Mouse (Mus musculus) liver, embryonic 13.5 days (tissue): Measurements from ENCODE around the gene Erp27. TPM values are rescaled to one million over a fixed set of nuclear protein-coding genes. Genes with fewer than 3 reads are reported as not detected.
A peak's percentile ranks its signal among the peaks of the same experiment; 100 is the strongest.

Experiments
- ATAC-seq: fragments of 200-750 bp; cut with Nextera tagmentation; 2 replicates; pipeline ENCODE4 v1.8.0; 2017; ENCODE audit warnings: low read depth, mild to moderate bottlenecking, moderate number of reproducible peaks, moderate library complexity
- DNase-seq: peaks from one replicate; pipeline ENCODE4 v3.0.0; 2022
- H3K27ac ChIP-seq: fragments of 300-500 bp; sonication (generic); 2 replicates; pipeline ENCODE4 v1.5.1; 2015; ENCODE audit warnings: moderate library complexity, mild to moderate bottlenecking, inconsistent platforms
- H3K27me3 ChIP-seq: fragments of 300-500 bp; sonication (generic); 2 replicates; pipeline ENCODE4 v1.6.1; 2015; ENCODE audit warnings: mild to moderate bottlenecking, inconsistent platforms
- H3K36me3 ChIP-seq: fragments of 300-500 bp; sonication (generic); 2 replicates; pipeline ENCODE4 v1.6.1; 2015; ENCODE audit warnings: mild to moderate bottlenecking, inconsistent platforms
- H3K4me1 ChIP-seq: fragments of 300-500 bp; sonication (generic); replicated peaks from 2 replicates; pipeline ENCODE4 v1.6.1; 2015; ENCODE audit warnings: inconsistent platforms
- H3K4me2 ChIP-seq: fragments of 300-500 bp; sonication (generic); 2 replicates; pipeline ENCODE4 v1.6.1; 2015; ENCODE audit warnings: inconsistent platforms, mild to moderate bottlenecking, moderate library complexity
- H3K4me3 ChIP-seq: fragments of 300-500 bp; sonication (generic); replicated peaks from 2 replicates; pipeline ENCODE4 v1.5.1; 2015; ENCODE audit warnings: mild to moderate bottlenecking, inconsistent platforms
- H3K9ac ChIP-seq: fragments of 300-500 bp; sonication (generic); 2 replicates; pipeline ENCODE4 v1.6.1; 2015; ENCODE audit warnings: mild to moderate bottlenecking, inconsistent platforms
- H3K9me3 ChIP-seq: fragments of 300-500 bp; sonication (generic); replicated peaks from 2 replicates; pipeline ENCODE4 v1.6.1; 2016; ENCODE audit warnings: inconsistent platforms
- WGBS: fragments of 180-500 bp; shearing (Covaris S2); methylation state at CpG from one replicate; pipeline ENCODE4 v1.1.7; 2015; ENCODE audit not compliant: insufficient replicate concordance; 5-methylcytosine and 5-hydroxymethylcytosine counted together
- polyA plus RNA-seq: library from polyadenylated mRNA; unstranded; fragments of >200 nt; fragmentation: Nextera tagmentation; extraction: Ambion mirVana; gene quantifications from 2 replicates; pipeline ENCODE4 v1.2.1, GENCODE M21; 2015

The Erp27 gene
- polyA plus RNA-seq, 1 experiment from 2014 or later: 0.20 TPM

DNA sequence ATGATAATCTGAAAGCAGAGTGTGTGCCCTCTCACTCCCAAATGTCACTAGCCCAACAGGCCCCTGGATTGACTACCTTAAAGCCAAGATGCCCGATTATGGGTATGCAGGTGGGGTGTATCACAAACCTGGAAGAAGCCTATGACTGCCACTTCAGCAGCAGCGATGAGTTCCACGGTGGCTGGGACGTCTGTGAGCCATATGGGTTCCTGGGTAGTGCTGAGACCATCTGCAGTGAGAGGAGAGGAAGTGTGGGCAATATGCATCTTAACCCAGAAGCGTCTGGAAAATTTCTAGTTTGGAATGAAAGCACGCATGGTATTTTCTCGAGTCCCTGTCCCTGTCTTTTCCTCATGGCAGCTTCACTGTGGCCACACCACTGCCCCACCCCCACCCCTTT, 379 bp downstream of the Erp27 start:
- WGBS: 71% methylated on average over 7 of the region's 7 CpGs
- Histone ChIP-seq H3K4me2 (no peak overlapping the region), H3K36me3 (no peaks in the 10 kb centered on the region; the same call in 1 of the 2 replicates), H3K4me3 (no peak overlapping the region), H3K4me1 (peaks cover 3% of the 10 kb centered on the region; the same call in 1 of the 2 replicates), H3K27me3 (no peaks in the 10 kb centered on the region), H3K9ac (no peak overlapping the region), H3K27ac (no peak overlapping the region), H3K9me3 (no peaks in the 10 kb centered on the region)
- DNase-seq (no peak), ATAC-seq (no peak)

DNA sequence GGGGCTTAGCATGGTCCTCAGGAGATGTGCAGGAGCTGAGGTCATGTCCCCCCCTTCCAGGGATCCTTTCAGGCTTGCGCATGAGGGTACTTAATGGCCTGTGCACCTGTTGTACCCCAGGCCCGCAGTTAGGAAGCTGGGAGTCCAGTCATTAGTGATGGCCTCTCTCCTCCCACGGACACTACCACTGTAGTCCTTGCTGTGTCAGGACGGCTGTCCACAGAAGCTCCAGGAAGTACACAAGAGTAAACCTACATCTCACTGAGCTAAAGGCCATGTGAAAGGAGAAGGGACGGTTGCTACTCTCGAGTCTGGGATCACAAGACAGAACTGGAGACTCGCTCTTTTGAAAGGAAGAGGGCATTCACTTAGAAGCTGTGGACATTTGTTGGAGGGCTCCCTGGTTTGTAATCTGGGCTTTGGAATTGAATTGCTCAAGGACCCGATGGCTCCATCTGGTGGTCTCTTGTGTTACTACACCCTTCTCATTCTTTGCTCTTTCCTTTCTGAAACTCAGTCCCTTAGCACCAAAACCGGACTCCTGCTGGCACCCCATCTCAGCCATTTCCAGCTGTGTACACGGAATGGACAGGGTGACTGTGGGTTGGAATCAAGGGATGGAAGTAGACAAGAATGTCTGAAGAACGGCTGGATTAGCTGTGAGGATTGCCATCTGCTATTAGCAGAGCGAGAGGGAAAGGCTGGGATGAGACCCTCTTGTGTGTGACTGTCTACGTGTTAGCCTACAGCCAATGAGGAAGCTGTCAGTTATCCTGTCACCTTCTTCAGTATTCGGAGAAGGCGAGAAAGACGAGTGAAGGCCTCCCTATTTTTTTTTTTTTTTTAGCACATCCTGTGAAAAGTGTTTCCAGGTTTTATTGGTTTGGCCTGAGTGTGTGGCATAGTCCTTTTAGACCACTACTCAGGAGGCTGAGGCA, 1.4 kb downstream of the Erp27 start:
- no peak overlapping the region for H3K27ac ChIP-seq
- peak; percentile 37; the same call in 1 of the 2 replicates for ATAC-seq
- H3K4me1 ChIP-seq: peaks cover 3% of the 10 kb centered on the region; the same call in 1 of the 2 replicates
- H3K9me3 ChIP-seq: no peaks in the 10 kb centered on the region
- H3K9ac ChIP-seq: peak overlapping the region; percentile 9; the same call in 1 of the 2 replicates
- H3K36me3 ChIP-seq: no peaks in the 10 kb centered on the region
- no peak for DNase-seq
- 29% methylated on average over 16 of the region's 16 CpGs for WGBS
- H3K4me2 ChIP-seq: no peak overlapping the region
- no peaks in the 10 kb centered on the region for H3K27me3 ChIP-seq
- no peak overlapping the region for H3K4me3 ChIP-seq

DNA sequence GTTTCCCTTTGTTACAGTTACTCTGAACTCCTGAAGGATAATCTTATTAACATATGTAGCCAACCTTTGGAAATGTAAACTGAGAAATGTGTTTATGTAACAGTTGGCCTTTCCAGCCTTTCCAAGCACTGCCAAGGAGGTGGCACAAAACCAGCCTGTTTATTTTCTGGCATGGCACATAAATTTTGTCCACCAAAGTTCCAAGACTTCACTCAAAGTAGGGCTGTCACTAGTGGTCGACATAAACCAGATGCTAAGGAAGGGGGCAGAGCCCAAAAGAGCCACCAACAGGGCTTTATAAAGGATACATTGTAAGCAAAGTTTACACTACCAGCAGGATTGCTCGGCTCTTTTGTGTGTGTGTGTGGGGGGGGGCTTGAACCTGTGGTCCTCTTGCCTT, 4.1 kb downstream of the Erp27 start:
- no peaks in the 10 kb centered on the region for H3K9me3 ChIP-seq
- 47% methylated on average over 2 of the region's 2 CpGs for WGBS
- H3K27ac ChIP-seq: no peak overlapping the region
- H3K4me1 ChIP-seq: peaks cover 11% of the 10 kb centered on the region
- no peak overlapping the region for H3K4me2 ChIP-seq
- DNase-seq: no peak
- H3K4me3 ChIP-seq: no peak overlapping the region
- H3K9ac ChIP-seq: no peak overlapping the region
- no peak for ATAC-seq
- H3K27me3 ChIP-seq: 0 out of 2 replicates have a peak, but pooled peaks cover 3% of the 10 kb centered on the region
- H3K36me3 ChIP-seq: no peaks in the 10 kb centered on the region

DNA sequence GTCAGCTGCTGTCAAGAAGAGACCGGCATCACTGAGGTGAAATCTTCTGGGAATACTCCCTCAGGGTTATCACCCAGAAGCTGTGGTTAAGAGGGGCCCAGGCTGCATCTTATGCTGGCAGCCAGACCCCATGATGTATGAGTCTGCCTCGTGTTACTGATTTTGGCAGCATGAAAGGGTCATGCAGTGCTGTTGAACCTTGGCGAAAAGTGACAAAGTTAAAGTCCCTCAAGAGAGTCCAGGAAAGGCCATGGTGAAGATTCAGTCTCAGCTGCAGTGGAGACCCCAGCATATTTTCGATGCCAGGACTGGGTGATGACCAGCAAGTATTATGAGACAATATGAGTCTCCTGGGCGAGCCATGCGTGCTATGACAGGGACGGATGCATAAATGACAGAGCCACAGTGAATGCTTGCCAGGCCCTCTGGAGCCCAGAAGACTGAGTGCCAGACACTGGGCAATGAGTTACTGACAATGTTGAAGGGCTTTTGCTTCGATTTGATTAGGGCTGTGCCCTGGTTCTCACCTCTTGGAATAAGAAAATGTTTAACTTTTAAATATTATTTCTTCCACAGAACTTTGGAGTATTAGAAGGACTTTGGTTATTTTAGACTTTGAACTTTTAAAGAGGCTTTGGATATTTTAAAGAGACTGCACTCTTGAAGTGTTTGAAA, 6.1 kb downstream of the Erp27 start:
- no peak overlapping the region for H3K27ac ChIP-seq
- H3K4me3 ChIP-seq: no peak overlapping the region
- peaks cover 11% of the 10 kb centered on the region for H3K4me1 ChIP-seq
- H3K9ac ChIP-seq: no peak overlapping the region
- H3K9me3 ChIP-seq: no peaks in the 10 kb centered on the region
- no peak for DNase-seq
- no peak for ATAC-seq
- H3K27me3 ChIP-seq: 0 out of 2 replicates have a peak, but pooled peaks cover 3% of the 10 kb centered on the region
- no peaks in the 10 kb centered on the region for H3K36me3 ChIP-seq
- 68% methylated on average over 8 of the region's 8 CpGs for WGBS
- H3K4me2 ChIP-seq: no peak overlapping the region

DNA sequence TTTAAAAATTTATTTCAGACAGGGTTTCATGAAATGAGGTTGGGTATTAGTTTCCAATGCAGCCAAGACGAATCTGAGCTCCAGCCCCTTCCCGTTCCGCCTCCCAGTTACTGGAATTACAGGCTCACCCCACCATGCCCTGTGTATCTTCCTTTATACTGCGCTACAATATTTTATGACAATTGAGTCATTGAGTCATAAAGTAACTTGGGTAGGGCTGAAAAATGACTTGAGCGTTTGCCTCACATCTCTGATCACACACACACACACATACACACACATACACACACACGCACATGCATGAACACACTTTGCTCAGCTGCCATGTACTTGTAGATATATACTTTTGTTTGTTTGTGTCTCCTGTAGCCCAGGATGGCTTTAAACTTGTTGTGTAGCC, 7.7 kb downstream of the Erp27 start:
- Histone ChIP-seq H3K4me2 (no peak overlapping the region), H3K9ac (no peak overlapping the region), H3K36me3 (no peaks in the 10 kb centered on the region), H3K9me3 (no peaks in the 10 kb centered on the region), H3K4me1 (peaks cover 8% of the 10 kb centered on the region), H3K4me3 (no peak overlapping the region), H3K27me3 (0 out of 2 replicates have a peak, but pooled peaks cover 3% of the 10 kb centered on the region), H3K27ac (no peak overlapping the region)
- no peak for DNase-seq
- WGBS: 81% methylated on average over 6 of the region's 6 CpGs
- no peak for ATAC-seq

DNA sequence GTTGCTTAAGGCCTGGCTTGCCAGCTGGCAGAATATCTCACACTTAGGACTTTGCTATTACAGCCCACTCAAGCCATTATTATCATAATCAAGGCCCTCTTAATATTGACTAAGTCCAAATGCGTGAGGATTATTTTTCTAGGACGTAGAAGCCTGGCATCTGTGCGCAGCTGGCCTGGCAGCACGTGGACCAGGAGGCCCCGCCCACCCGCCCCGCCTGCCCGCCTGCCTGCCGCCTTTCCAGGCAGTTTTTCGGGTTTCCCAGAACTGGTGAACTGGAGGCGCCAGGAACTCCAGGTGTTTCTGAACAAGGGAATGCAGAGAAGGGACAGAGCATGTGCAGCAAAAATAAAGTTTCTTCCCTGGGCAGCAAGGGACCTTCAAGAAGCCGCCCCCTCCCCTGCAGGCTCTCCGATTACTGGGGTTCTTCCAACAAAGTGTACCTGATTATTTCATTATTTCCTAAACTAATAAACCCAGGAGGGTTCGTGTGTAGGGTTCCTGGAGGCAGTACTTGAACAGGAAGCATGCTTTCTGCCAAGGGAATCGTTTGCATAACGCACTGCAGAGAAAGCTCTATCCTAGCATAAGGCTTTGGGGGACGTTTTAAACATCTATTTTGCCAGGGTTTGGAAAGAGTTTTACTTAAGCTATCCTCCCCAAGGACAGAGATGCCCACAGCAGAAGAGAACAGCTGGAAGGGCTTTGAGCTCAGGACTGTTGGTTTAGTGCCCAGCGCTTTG, 8.4 kb downstream of the Erp27 start:
- H3K9ac ChIP-seq: no peak overlapping the region
- ATAC-seq: peak; percentile 39; the same call in 1 of the 2 replicates

DNA sequence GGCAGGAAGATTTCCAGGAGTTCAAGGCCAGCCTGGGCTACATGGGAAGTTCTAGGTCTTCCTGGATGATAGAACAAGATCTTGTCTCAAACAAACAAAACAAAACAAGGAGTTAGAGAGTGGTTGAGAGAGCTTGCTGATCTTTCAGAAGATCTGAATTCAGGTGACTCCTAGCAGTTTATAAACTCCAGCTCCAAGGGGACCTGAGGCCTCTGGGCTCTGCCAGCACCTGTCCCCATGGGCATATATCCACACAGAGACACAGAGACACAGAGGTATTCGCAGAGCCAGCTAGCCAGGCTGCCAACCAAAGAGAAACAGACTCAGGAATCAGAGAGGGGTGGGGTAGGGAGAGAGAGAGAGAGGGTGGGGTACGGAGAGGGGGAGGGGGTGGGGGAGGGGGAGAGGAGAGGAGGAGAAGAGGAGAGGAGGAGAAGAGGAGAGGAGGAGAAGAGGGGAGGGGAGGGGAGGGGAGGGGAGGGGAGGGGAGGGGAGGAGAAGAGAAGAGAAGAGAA, 9.2 kb downstream of the Erp27 start:
- H3K4me1 ChIP-seq: peaks cover 8% of the 10 kb centered on the region
- H3K4me2 ChIP-seq: no peak overlapping the region
- no peaks in the 10 kb centered on the region for H3K9me3 ChIP-seq
- H3K9ac ChIP-seq: no peak overlapping the region
- DNase-seq (no peak), ATAC-seq (no peak)
- 0 out of 2 replicates have a peak, but pooled peaks cover 3% of the 10 kb centered on the region for H3K27me3 ChIP-seq
- no peak overlapping the region for H3K4me3 ChIP-seq
- 80% methylated on average over 1 of the region's 2 CpGs for WGBS
- no peaks in the 10 kb centered on the region for H3K36me3 ChIP-seq
- H3K27ac ChIP-seq: no peak overlapping the region

More for the DNA sequence above, 8.4 kb downstream of the Erp27 start:
- 31% methylated on average over 18 of the region's 18 CpGs for WGBS
- no peak for DNase-seq
- no peak overlapping the region for H3K4me3 ChIP-seq
- H3K4me1 ChIP-seq: peaks cover 8% of the 10 kb centered on the region
- 0 out of 2 replicates have a peak, but pooled peaks cover 3% of the 10 kb centered on the region for H3K27me3 ChIP-seq
- no peaks in the 10 kb centered on the region for H3K36me3 ChIP-seq
- peak overlapping the region; percentile 48 for H3K4me2 ChIP-seq
- no peak overlapping the region for H3K27ac ChIP-seq
- H3K9me3 ChIP-seq: no peaks in the 10 kb centered on the region

DNA sequence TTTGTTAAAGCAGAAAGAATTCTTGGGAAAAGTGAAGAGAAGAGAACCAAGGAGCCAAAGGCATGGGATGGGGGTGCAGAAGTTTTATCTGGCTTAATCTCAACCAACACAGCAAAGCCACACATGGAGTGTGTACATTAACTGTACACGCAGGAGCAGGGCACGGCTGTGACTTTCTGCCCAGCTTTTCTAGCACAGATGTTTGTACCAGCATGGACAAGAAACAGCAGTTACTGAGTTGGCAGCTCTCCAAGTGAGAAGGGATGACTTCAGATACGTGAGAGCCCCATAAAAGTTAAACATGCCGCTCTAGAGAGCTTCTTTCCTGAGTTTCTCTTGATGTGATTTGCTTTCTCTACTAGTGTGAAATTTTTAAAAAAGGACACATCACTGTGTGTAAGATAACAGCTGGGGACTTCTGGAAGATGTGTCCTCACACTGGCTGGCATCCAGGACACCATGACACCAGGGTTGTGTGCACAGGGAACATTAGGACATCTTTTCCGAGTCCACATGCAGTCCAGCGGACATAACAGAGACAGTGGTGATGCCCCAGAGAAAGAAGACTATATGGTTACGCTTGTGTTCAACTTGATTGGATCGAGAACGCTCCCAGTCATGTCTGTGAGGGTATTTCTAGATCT, 11.6 kb downstream of the Erp27 start:
- Histone ChIP-seq H3K27ac (no peak overlapping the region), H3K36me3 (no peaks in the 10 kb centered on the region), H3K9ac (no peak overlapping the region), H3K27me3 (0 out of 2 replicates have a peak, but pooled peaks cover 3% of the 10 kb centered on the region), H3K9me3 (no peaks in the 10 kb centered on the region), H3K4me3 (no peak overlapping the region), H3K4me1 (peaks cover 8% of the 10 kb centered on the region), H3K4me2 (no peak overlapping the region)
- ATAC-seq (no peak), DNase-seq (no peak)
- WGBS: 73% methylated on average over 9 of the region's 9 CpGs

DNA sequence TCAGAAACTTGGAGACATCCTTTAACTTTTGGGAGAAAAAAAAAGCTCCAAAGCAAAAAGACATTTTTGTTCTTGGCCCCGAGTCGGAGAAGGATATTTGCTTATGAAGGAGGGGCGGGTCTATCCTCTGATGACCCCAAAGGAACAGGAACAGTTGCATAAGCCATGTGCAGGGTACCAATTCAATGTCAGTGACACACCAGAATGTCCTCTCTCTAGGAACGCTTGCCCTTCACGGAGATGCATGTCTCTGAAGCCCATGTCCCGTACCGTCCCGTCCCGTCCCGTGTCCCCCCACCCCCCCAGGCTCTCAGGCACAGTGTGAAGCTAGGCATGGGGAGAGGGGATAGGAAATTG, 15.1 kb downstream of the Erp27 start:
- DNase-seq (no peak), ATAC-seq (no peak)
- H3K27me3 ChIP-seq: 0 out of 2 replicates have a peak, but pooled peaks cover 3% of the 10 kb centered on the region
- no peak overlapping the region for H3K4me3 ChIP-seq
- H3K4me1 ChIP-seq: peaks cover 5% of the 10 kb centered on the region; the same call in 1 of the 2 replicates
- no peak overlapping the region for H3K27ac ChIP-seq
- no peaks in the 10 kb centered on the region for H3K9me3 ChIP-seq
- H3K9ac ChIP-seq: no peak overlapping the region
- no peaks in the 10 kb centered on the region for H3K36me3 ChIP-seq
- H3K4me2 ChIP-seq: no peak overlapping the region
- WGBS: 72% methylated on average over 10 of the region's 10 CpGs

DNA sequence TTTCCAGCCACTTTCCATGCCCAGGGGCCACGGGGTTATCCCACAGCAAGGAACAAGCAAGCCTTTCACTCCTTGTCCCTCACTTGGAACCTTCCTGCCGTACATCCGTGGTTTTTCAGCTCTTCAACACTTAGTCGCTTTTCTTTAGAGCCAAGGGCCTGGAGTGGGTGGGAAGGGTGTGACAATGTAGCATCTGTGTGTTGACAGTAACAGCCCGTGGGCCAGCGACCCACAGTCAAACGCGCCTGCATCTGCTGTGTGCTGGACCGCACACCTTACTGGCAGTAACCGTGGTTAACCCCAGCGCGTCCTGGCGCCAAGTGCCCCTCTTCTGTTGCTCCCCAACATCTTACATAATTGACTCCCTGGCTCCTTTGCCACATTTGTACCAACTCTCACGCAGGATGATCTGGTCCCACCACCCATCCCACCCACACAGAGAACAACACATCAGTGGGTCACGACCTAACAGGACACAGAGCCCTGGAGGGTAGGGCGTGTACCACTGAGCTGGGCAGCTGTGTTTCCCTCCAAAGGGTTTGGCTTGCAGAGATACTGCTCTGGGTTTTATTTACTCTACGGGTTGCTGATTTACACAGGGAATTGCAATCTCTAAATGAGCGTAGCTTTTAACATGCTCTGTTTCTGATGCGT, 15.6 kb downstream of the Erp27 start:
- no peak for ATAC-seq
- Histone ChIP-seq H3K4me1 (peaks cover 7% of the 10 kb centered on the region; the same call in 1 of the 2 replicates), H3K4me3 (no peak overlapping the region), H3K4me2 (no peak overlapping the region), H3K36me3 (no peaks in the 10 kb centered on the region), H3K9me3 (no peaks in the 10 kb centered on the region), H3K27me3 (0 out of 2 replicates have a peak, but pooled peaks cover 3% of the 10 kb centered on the region), H3K27ac (no peak overlapping the region), H3K9ac (no peak overlapping the region)
- 69% methylated on average over 19 of the region's 19 CpGs for whole genome bisulfite sequencing
- no peak for DNase-seq
